Comparison of ENCODE assay signal across 26 mouse cellular contexts in genomic region chr1:186554520-186555010, GRCm38 (mm10).
DNase-seq lines count a peak whose midpoint lies in the region; ATAC-seq and TF ChIP-seq lines count a peak whose summit lies in the region.
"Had no signal": no experiment of that assay in that cellular context is flagged by ENCODE, and none has a peak within 500 bp of the region (broad histone marks: within the 10 kb centered on the region; RNA-seq: fewer than 3 reads in every experiment).

No protein-coding gene starts in this region.

- H3K27ac ChIP-seq in hindbrain, embryonic 10.5 days: no peak overlapping the region
- H3K27ac ChIP-seq in hindbrain, embryonic 16.5 days (ENCODE audit: low read depth, low read length): no peak overlapping the region
- no peak overlapping the region for H3K27ac ChIP-seq in midbrain, postnatal 0 days (ENCODE audit: low read depth, low read length)
- no peak overlapping the region for H3K27ac ChIP-seq in midbrain, embryonic 11.5 days (ENCODE audit: low read depth, low read length)
- H3K27ac ChIP-seq in liver, postnatal 0 days (ENCODE audit: low read depth): no peak overlapping the region
- H3K27ac ChIP-seq: embryonic facial prominence, embryonic 13.5 days; forebrain, embryonic 10.5 days; kidney, embryonic 15.5 days; liver, embryonic 14.5 days; midbrain, embryonic 10.5 days had no signal

- H3K9ac ChIP-seq in hindbrain, embryonic 16.5 days (ENCODE audit: low read depth, low read length): no peak overlapping the region
- H3K9ac ChIP-seq in midbrain, postnatal 0 days (replicated peaks; ENCODE audit: low read length, poor library complexity, severe bottlenecking): no peak overlapping the region
- H3K9ac ChIP-seq in midbrain, embryonic 11.5 days (ENCODE audit: low read length): no peak overlapping the region
- H3K9ac ChIP-seq in liver, postnatal 0 days (replicated peaks): no peak overlapping the region
- H3K9ac ChIP-seq: embryonic facial prominence, embryonic 13.5 days; kidney, embryonic 15.5 days; liver, embryonic 14.5 days; lung, embryonic 14.5 days had no signal

- H3K4me2 ChIP-seq in hindbrain, embryonic 16.5 days (ENCODE audit: low read length): no peak overlapping the region
- no peak overlapping the region for H3K4me2 ChIP-seq in midbrain, postnatal 0 days (ENCODE audit: low read depth, low read length, poor library complexity, severe bottlenecking)
- no peak overlapping the region for H3K4me2 ChIP-seq in midbrain, embryonic 11.5 days
- H3K4me2 ChIP-seq in liver, postnatal 0 days (ENCODE audit: low read depth, low read length): no peak overlapping the region
- H3K4me2 ChIP-seq: embryonic facial prominence, embryonic 13.5 days; kidney, embryonic 15.5 days; lung, embryonic 14.5 days had no signal

- H3K27me3 ChIP-seq in hindbrain, embryonic 10.5 days (ENCODE audit: insufficient read depth, poor library complexity, severe bottlenecking): no peaks in the 10 kb centered on the region
- no peaks in the 10 kb centered on the region for H3K27me3 ChIP-seq in hindbrain, embryonic 16.5 days (replicated peaks; ENCODE audit: control insufficient read depth, insufficient read depth, low read length)
- no peaks in the 10 kb centered on the region for H3K27me3 ChIP-seq in midbrain, postnatal 0 days (ENCODE audit: insufficient read depth, low read length)
- H3K27me3 ChIP-seq in midbrain, embryonic 11.5 days (ENCODE audit: control insufficient read depth, insufficient read depth, low read length): no peaks in the 10 kb centered on the region
- no peaks in the 10 kb centered on the region for H3K27me3 ChIP-seq in liver, postnatal 0 days (ENCODE audit: insufficient read depth, low read length)
- H3K27me3 ChIP-seq: embryonic facial prominence, embryonic 13.5 days; kidney, embryonic 15.5 days had no signal

- no peak for ATAC-seq in hindbrain, embryonic 16.5 days
- ATAC-seq in midbrain, postnatal 0 days (ENCODE audit: low FRiP score): no peak
- ATAC-seq in midbrain, embryonic 11.5 days (ENCODE audit: low FRiP score): no peak
- ATAC-seq in liver, postnatal 0 days: no peak
- ATAC-seq: forebrain, embryonic 16.5 days; midbrain, embryonic 16.5 days had no signal

- peaks cover 4% of the 10 kb centered on the region; the same call in 1 of the 2 replicates for H3K4me1 ChIP-seq in hindbrain, embryonic 10.5 days (replicated peaks)
- no peaks in the 10 kb centered on the region for H3K4me1 ChIP-seq in hindbrain, embryonic 16.5 days (ENCODE audit: control insufficient read depth, insufficient read depth, low read depth, low read length)
- no peaks in the 10 kb centered on the region for H3K4me1 ChIP-seq in midbrain, postnatal 0 days (ENCODE audit: insufficient read depth, low read length)
- no peaks in the 10 kb centered on the region for H3K4me1 ChIP-seq in midbrain, embryonic 11.5 days (ENCODE audit: control insufficient read depth, insufficient read depth, low read length)
- no peaks in the 10 kb centered on the region for H3K4me1 ChIP-seq in liver, postnatal 0 days (ENCODE audit: insufficient read depth)
- H3K4me1 ChIP-seq: forebrain, embryonic 10.5 days; midbrain, embryonic 10.5 days had no signal

- peak; percentile 30 for DNase-seq in embryo, embryonic 10.5 days (ENCODE audit: low spot score)
- no peak for DNase-seq in embryo, embryonic 10 days (ENCODE audit: low spot score)
- peak; percentile 23 for DNase-seq in hindbrain, embryonic 10.5 days (ENCODE audit: low spot score)
- peak; percentile 24 for DNase-seq in midbrain, postnatal 0 days (ENCODE audit: low spot score)
- no peak for DNase-seq in midbrain, embryonic 11.5 days (ENCODE audit: low spot score, missing footprints)
- no peak for DNase-seq in liver, postnatal 0 days
- DNase-seq: adrenal gland, postnatal 14 days; cerebellum, postnatal 36 days; kidney, adult 18-20 months; kidney, postnatal 25 days; layer of hippocampus, postnatal 36 days; liver; lung, embryonic 14.5 days; lung, postnatal 14 days; thymus, adult 2 months; thymus, postnatal 36 days had no signal

- 75% methylated on average over 7 of the region's 7 CpGs for WGBS in hindbrain, embryonic 10.5 days
- 56% methylated on average over 7 of the region's 7 CpGs for WGBS in hindbrain, embryonic 16.5 days
- WGBS in midbrain, postnatal 0 days: 80% methylated on average over 7 of the region's 7 CpGs
- 84% methylated on average over 7 of the region's 7 CpGs for WGBS in midbrain, embryonic 11.5 days
- WGBS in liver, postnatal 0 days (ENCODE audit: insufficient replicate concordance): 56% methylated on average over 7 of the region's 7 CpGs

- TF ChIP-seq EP300 in liver, postnatal 0 days (IDR thresholded peaks at IDR 0.05; ENCODE audit: low read depth): no peak

- no peaks in the 10 kb centered on the region for H3K9me3 ChIP-seq in hindbrain, embryonic 10.5 days
- no peaks in the 10 kb centered on the region for H3K9me3 ChIP-seq in hindbrain, embryonic 16.5 days (ENCODE audit: control insufficient read depth, low read length)
- H3K9me3 ChIP-seq in midbrain, postnatal 0 days (ENCODE audit: low read length): no peaks in the 10 kb centered on the region
- no peaks in the 10 kb centered on the region for H3K9me3 ChIP-seq in midbrain, embryonic 11.5 days (ENCODE audit: control insufficient read depth, low read length)
- no peaks in the 10 kb centered on the region for H3K9me3 ChIP-seq in liver, postnatal 0 days (ENCODE audit: low read length)
- H3K9me3 ChIP-seq: embryonic facial prominence, embryonic 13.5 days; forebrain, embryonic 10.5 days; kidney, embryonic 15.5 days; midbrain, embryonic 10.5 days had no signal

- H3K36me3 ChIP-seq in hindbrain, embryonic 10.5 days: no peaks in the 10 kb centered on the region
- H3K36me3 ChIP-seq in hindbrain, embryonic 16.5 days (ENCODE audit: control insufficient read depth, insufficient read depth, low read length): no peaks in the 10 kb centered on the region
- no peaks in the 10 kb centered on the region for H3K36me3 ChIP-seq in midbrain, postnatal 0 days (ENCODE audit: insufficient read depth, low read length)
- H3K36me3 ChIP-seq in midbrain, embryonic 11.5 days (ENCODE audit: control insufficient read depth, insufficient read depth, low read length): no peaks in the 10 kb centered on the region
- no peaks in the 10 kb centered on the region for H3K36me3 ChIP-seq in liver, postnatal 0 days (replicated peaks; ENCODE audit: insufficient read depth, low read length)
- H3K36me3 ChIP-seq: embryonic facial prominence, embryonic 13.5 days; forebrain, embryonic 10.5 days; kidney, embryonic 15.5 days; midbrain, embryonic 10.5 days had no signal

- TF ChIP-seq CTCF in midbrain, postnatal 0 days (IDR thresholded peaks at IDR 0.05): no peak
- no peak for TF ChIP-seq CTCF in liver, postnatal 0 days (IDR thresholded peaks at IDR 0.05; ENCODE audit: low read depth)

- H3K4me3 ChIP-seq in hindbrain, embryonic 10.5 days: no peak overlapping the region
- no peak overlapping the region for H3K4me3 ChIP-seq in hindbrain, embryonic 16.5 days (ENCODE audit: low read length)
- H3K4me3 ChIP-seq in midbrain, postnatal 0 days (ENCODE audit: low read depth, low read length): no peak overlapping the region
- H3K4me3 ChIP-seq in midbrain, embryonic 11.5 days (ENCODE audit: low read depth, low read length): no peak overlapping the region
- no peak overlapping the region for H3K4me3 ChIP-seq in liver, postnatal 0 days (ENCODE audit: low read depth, low read length)
- H3K4me3 ChIP-seq: embryonic facial prominence, embryonic 13.5 days; forebrain, embryonic 10.5 days; kidney, embryonic 15.5 days; layer of hippocampus, adult 2 months; midbrain, embryonic 10.5 days; myocyte had no signal

Comparison
In these comparisons a context has a peak if more than half of its experiments do, and no peak if none do; other contexts are left out.
1. DNase-seq: peak in embryo, embryonic 10.5 days (single experiment), hindbrain, embryonic 10.5 days (single experiment) and midbrain, postnatal 0 days (single experiment); none in embryo, embryonic 10 days (single experiment), midbrain, embryonic 11.5 days (single experiment) and liver, postnatal 0 days (single experiment).